Mouse (Mus musculus) CD4-positive, CD25-positive, alpha-beta regulatory T cell, adult 2 months (primary cell): Measurements from ENCODE around the gene Olfr983.

ENCODE experiments used
- DNase-seq: peaks from one replicate; pipeline ENCODE4 v3.0.0-alpha.2; 2012; ENCODE audit warnings: low read depth, low spot score

Gene Olfr983

DNA sequence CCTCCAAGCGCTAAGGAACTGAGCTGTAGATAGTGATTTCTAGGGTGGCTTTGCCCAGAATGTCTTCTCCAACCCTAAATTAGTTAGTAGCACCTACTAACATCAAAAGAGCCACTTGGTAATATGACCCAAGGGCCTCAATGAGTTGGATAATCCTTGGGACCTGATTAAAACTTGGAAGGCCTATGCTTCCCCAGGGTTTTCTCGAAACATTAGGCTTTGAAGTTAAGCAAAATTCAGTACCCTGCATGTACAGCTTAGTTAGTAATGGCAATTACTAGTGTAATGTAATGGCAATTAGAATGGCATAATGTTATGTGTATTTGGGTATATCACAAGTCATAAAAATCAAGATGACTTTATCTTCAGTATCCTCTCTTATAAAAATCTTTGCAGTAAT, at the start of gene Olfr983:
Olfr983 (minus strand) TSS at position 101 of the 400 bp plus-strand sequence.
- no peak for DNase-seq

- no peak for DNase-seq
These were observed 48.1 kb upstream of the Olfr983 start for GRCm38 (mm10) chr9:40141544-40141943.

- DNase-seq, result no peak
These were observed 46.1 kb upstream of the Olfr983 start for GRCm38 (mm10) chr9:40139484-40139883.

DNA sequence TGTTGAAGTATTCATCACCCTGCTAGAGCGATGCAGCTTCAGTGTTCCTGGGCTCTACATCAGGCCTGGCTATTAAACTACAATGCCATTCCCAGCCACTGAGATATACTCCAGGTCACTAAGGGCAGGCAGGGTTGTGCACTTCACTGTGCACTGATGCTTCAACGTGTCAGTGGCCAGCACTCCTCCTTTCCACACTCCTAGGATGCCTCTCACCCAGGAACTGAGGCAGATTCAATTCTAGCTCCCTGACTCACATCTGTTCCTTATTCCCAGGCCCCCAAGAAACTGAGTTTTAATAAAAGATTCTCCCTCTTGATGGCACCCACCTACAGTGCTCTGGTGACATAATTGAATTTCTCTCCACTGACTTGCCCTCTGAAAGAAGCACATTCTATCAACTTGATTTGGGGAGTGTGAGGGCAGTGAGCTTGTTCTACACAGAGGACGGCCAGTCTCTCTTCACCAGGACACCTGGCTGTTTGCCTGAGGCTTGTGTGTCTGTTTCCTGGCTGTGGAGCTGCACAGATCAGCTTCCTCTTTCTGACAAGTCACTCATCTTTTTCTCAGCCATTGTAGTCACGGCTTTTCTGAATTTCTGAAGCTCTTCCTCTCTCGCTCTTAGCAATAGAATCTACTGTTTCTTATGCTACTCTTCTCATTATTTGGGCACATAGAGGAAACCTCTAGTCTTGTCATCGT, 43.7 kb upstream of the Olfr983 start:
- no peak for DNase-seq

GRCm38 (mm10) chr9:40130556-40130955, 37.2 kb upstream of the Olfr983 start:
- DNase-seq, result no peak

DNA sequence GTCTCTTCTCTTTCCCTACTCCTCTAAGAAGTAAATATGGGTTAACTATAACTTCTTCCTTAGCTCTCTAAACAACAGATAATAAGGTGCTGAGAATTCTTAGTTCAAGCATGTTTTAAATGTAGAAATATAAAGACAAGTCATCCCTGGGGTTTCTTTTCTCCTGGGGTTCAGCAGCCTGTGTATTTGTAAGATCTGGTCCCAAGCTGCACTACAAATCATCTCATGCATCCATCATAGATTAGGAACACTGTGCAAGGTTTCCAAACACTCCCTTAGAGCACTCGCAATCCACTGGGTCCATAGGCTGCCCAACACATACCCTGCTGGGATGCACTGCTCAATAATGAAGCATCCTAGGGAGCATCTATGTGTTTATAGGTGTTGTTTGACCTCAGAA, 36.7 kb upstream of the Olfr983 start, which contains the start of gene Olfr985:
Olfr985 (minus strand) TSS at position 101 of the 400 bp plus-strand sequence.
- no peak for DNase-seq

DNA sequence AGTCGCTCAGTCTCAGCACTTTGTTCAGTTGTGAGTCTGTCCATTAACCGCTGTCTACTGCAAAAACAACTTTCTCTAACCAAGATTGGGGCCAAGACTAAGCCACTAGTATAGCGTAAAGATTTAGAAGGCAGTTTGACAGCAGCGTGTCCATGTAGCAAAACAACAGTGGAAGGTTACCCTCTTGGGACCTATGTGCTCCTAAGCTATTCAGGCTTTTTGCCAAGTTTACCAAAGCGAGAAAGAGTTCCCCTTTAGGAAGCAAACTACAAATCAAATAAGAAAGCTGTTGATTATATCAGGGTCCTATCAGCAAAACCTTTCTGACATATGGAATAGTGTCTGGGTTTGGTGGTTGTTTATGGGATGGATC, 23.9 kb upstream of the Olfr983 start:
- no peak for DNase-seq

GRCm38 (mm10) chr9:40116645-40117286, 23.4 kb upstream of the Olfr983 start:
- DNase-seq, result no peak

DNA sequence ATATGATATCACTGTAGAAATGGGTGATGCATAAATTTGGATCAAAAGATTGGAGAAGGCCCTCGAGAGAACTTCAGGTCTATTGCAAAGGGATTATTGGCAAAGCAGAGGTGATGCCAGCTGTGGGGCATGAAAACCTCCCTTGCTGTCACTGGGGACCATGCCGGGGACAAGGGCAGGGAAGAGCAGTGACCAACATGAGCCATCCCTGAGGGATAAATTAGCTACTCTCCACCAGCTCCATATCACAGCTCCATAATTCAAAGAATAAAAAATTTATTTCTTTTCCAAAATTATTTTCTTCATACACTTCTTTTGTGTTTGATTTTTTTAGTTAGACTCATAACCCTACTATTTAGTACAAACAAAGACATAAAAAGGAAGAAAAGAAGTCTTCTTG, 20.7 kb upstream of the Olfr983 start, which contains the start of gene Olfr984:
Olfr984 (minus strand) TSS at position 101 of the 400 bp plus-strand sequence.
- DNase-seq, result no peak

DNA sequence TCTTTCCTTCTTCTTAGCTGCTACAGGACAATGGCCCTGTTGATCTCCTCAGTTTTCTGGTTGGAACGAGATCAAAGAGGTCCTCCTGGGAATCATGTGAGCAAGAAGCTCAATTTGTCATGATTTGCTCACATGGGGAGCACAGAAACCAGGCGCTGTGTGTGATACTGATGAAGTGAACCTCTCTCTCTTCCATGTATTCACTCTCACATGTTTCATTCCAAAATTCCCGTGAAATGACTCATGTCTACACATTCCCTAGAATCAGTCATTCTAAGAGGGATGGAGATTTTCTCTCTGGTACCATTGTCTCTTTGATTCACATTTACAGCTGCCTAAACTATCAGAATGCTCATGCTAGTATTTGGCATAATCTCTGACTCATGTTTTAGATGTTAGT, 1.4 kb upstream of the Olfr983 start:
- no peak for DNase-seq

DNA sequence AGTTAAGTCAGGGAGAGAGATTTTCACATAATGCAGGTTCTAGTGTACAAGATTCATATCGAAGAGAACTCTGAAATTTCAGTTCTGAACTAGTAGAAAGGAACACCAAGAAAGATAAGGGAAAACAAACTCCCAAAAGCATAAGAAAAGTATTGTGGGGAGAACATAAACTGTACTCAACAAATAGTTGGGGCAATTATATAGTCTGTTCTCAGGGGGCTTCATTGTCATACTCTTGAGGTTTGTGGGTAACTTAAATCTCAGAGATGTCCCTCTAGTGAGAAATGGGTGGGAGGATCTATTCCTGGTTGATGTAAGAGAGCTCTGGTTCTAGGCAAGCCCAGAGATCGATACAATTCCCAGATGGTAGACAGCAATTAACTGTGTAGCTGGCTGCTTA, 19.9 kb downstream of the Olfr983 start, which contains the start of gene Olfr982:
Olfr982 (plus strand) TSS at position 301 of the 400 bp plus-strand sequence.
- DNase-seq, result no peak

DNA sequence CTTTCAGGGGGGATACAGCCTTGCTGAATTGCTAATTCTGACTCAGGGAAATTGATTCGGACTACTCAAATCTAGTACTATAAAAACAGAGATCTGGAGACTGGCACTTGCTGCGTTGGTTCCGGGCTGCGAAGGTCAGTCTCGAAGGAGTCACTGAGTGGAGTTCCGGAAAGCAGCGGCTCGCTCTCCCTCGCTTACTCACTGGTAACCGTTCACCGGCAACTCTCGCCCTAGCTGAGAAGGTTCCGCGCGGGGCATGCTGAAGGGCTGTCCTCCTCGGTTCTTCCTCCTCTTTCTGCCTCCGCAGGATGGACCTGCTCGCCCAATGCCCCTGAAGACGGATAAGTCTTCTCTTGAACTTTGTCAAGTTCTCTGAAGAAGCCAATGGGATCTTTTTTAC, 43.3 kb downstream of the Olfr983 start:
- no peak for DNase-seq
